Mouse (Mus musculus) limb, embryonic 14.5 days (tissue): ENCODE results near the gene Camta1. TPM values are rescaled to one million over a fixed set of nuclear protein-coding genes. Genes with fewer than 3 reads are reported as not detected.
A peak's percentile ranks its signal among the peaks of the same experiment; 100 is the strongest.

Experiments used
- ATAC-seq: fragments of 200-750 bp; cut with Nextera tagmentation; 2 replicates; pipeline ENCODE4 v1.8.0; 2017; ENCODE audit warnings: low read depth, moderate number of reproducible peaks, moderate TSS enrichment; ENCODE audit not compliant: low FRiP score
- DNase-seq: peaks from one replicate; pipeline ENCODE4 v3.0.0-alpha.2; 2015; ENCODE audit warnings: low spot score
- H3K27ac ChIP-seq: fragments of 300-500 bp; sonication (generic); replicated peaks from 2 replicates; pipeline ENCODE4 v1.5.1; 2014; ENCODE audit warnings: low read depth, mild to moderate bottlenecking, low read length, moderate library complexity, mixed read lengths
- H3K27me3 ChIP-seq: fragments of 300-500 bp; sonication (generic); 2 replicates; pipeline ENCODE4 v1.6.1; 2014; ENCODE audit warnings: low read length, mixed read lengths; ENCODE audit not compliant: control insufficient read depth, insufficient read depth
- H3K36me3 ChIP-seq: fragments of 300-500 bp; sonication (generic); 2 replicates; pipeline ENCODE4 v1.6.1; 2014; ENCODE audit warnings: mild to moderate bottlenecking, low read length, moderate library complexity, mixed read lengths; ENCODE audit not compliant: control insufficient read depth, insufficient read depth
- H3K4me1 ChIP-seq: fragments of 300-500 bp; sonication (generic); 2 replicates; pipeline ENCODE4 v1.6.1; 2014; ENCODE audit warnings: antibody characterized with exemption, low read length, mixed read lengths; ENCODE audit not compliant: control insufficient read depth, insufficient read depth
- H3K4me2 ChIP-seq: fragments of 300-500 bp; sonication (generic); replicated peaks from 2 replicates; pipeline ENCODE4 v1.6.1; 2014; ENCODE audit warnings: low read depth, mild to moderate bottlenecking, low read length, moderate library complexity; ENCODE audit not compliant: severe bottlenecking
- H3K4me3 ChIP-seq: fragments of 300-500 bp; sonication (generic); replicated peaks from 2 replicates; pipeline ENCODE4 v1.5.1; 2014; ENCODE audit warnings: low read length
- H3K9ac ChIP-seq: fragments of 300-500 bp; sonication (generic); 2 replicates; pipeline ENCODE4 v1.6.1; 2014; ENCODE audit warnings: mild to moderate bottlenecking, low read depth, low read length, moderate library complexity; ENCODE audit not compliant: severe bottlenecking
- H3K9me3 ChIP-seq: fragments of 300-500 bp; sonication (generic); 2 replicates; pipeline ENCODE4 v1.6.1; 2016; ENCODE audit warnings: low read length; ENCODE audit not compliant: control insufficient read depth
- POLR2A ChIP-seq: fragments of 200-500 bp; IDR thresholded peaks from 2 replicates; pipeline ENCODE4 v1.8.0; 2012; ENCODE audit warnings: inconsistent platforms, mild to moderate bottlenecking, moderate library complexity, borderline replicate concordance; ENCODE audit not compliant: insufficient read depth, insufficient read length; ENCODE audit errors: extremely low read depth
- WGBS: fragments of 180-500 bp; shearing (Covaris S2); extraction: QIAGEN DNeasy Blood & Tissue Kit; methylation state at CpG from one replicate; pipeline ENCODE4 v1.1.7; 2014; 5-methylcytosine and 5-hydroxymethylcytosine counted together
- polyA plus RNA-seq, 2 experiments: library from polyadenylated mRNA; depleted of rRNA in 1 of 2; stranded (reverse) in 1 of 2; unstranded in 1 of 2; fragments of >200 nt; fragmentation: Nextera tagmentation in 1 of 2; extraction: Ambion mirVana in 1 of 2; gene quantifications; 2 replicates each; pipeline versions ENCODE4 v1.2.1 to v1.2.3; 2012 to 2014

The Camta1 gene
- polyA plus RNA-seq, 2 experiments = 28.6 to 78.8 TPM

DNA sequence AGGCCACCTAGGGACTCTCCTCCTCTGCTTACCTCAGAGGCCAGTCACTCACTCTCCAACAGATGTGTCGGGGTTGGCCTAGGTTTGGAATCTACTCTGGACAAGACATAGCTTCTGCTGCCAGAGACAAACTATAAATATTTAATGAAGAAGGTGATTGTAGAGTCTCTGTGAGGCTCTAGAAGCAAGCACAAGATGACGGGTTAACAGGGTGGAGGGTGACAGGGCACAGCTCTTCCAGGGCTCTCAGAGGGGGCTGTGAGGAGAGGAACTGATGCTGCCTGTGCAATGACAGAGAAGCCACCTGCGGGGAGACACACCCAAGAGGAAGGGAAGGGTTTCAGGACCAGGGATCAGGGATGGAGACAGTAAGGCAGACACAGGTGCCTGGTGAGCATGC lies 682.0 kb downstream of the Camta1 start:
- H3K4me3 ChIP-seq = no peak overlapping the region
- H3K27ac ChIP-seq = no peak overlapping the region
- H3K27me3 ChIP-seq = no peaks in the 10 kb centered on the region
- TF ChIP-seq POLR2A = no peak
- ATAC-seq (no peak), DNase-seq (no peak)
- no peaks in the 10 kb centered on the region for H3K9me3 ChIP-seq
- no peaks in the 10 kb centered on the region for H3K36me3 ChIP-seq
- H3K4me2 ChIP-seq = no peak overlapping the region
- WGBS = 53% methylated on average over 3 of the region's 3 CpGs
- no peak overlapping the region for H3K9ac ChIP-seq
- H3K4me1 ChIP-seq = peaks cover 13% of the 10 kb centered on the region

- H3K9ac ChIP-seq = no peak overlapping the region
Measured at GRCm38 (mm10) chr4:151178970-151179378, 682.7 kb downstream of the Camta1 start.

DNA sequence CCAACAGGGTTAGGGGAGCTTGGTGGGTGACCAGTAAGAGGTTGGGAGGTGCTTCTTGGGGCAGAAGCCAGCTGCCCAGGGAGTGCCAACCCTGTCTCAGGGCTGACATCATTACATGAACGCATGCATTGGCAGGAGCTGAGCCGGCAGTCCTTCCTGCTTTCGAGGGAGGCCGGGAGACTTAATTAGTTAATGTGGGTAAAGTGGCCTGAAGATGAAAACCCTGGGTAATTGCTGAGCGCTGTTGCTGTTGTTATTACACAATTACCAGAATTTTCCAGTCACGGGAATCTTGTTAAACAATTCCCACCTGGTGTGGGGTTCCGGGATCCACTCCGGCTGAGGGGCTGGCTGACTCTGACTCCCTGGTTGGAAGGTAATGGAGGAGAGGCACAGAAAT lies 689.1 kb downstream of the Camta1 start:
- peak; percentile 13 for DNase-seq
- Histone ChIP-seq H3K27me3 (no peaks in the 10 kb centered on the region), H3K4me1 (no peaks in the 10 kb centered on the region), H3K9me3 (no peaks in the 10 kb centered on the region), H3K36me3 (no peaks in the 10 kb centered on the region), H3K27ac (no peak overlapping the region), H3K9ac (no peak overlapping the region), H3K4me2 (no peak overlapping the region), H3K4me3 (no peak overlapping the region)
- no peak for TF ChIP-seq POLR2A
- ATAC-seq = no peak
- 47% methylated on average over 8 of the region's 8 CpGs for WGBS

More at GRCm38 (mm10) chr4:151178970-151179378, 682.7 kb downstream of the Camta1 start:
- ATAC-seq (no peak), DNase-seq (no peak)
- no peak overlapping the region for H3K4me3 ChIP-seq
- H3K27ac ChIP-seq = no peak overlapping the region
- 66% methylated on average over 8 of the region's 8 CpGs for WGBS
- H3K9me3 ChIP-seq = no peaks in the 10 kb centered on the region
- no peaks in the 10 kb centered on the region for H3K36me3 ChIP-seq
- H3K4me2 ChIP-seq = no peak overlapping the region
- H3K27me3 ChIP-seq = no peaks in the 10 kb centered on the region
- H3K4me1 ChIP-seq = peaks cover 13% of the 10 kb centered on the region
- no peak for TF ChIP-seq POLR2A

DNA sequence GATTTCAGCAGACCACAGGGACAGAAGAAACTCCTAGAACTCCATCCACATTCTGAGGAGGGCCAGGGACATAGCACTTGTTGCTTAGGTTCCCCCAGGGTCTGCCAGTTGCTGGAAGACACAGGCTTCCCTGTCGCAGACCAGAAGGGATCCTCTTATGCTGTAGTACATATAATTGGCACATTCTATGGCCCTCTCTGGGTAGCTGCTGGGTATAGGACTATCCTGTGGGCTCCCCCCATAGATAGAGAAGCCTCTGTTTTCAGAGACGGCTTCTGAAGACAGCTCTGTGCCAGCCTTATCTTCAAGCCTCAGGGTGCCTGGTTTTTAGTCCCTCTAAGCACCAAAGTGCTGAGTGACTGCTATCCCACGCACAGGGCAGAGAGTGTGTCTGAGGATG lies 690.6 kb downstream of the Camta1 start:
- no peak overlapping the region for H3K4me2 ChIP-seq
- H3K4me1 ChIP-seq = no peaks in the 10 kb centered on the region
- no peak for TF ChIP-seq POLR2A
- no peaks in the 10 kb centered on the region for H3K27me3 ChIP-seq
- H3K36me3 ChIP-seq = no peaks in the 10 kb centered on the region
- WGBS = 74% methylated on average over 3 of the region's 3 CpGs
- H3K27ac ChIP-seq = no peak overlapping the region
- no peak overlapping the region for H3K4me3 ChIP-seq
- H3K9ac ChIP-seq = no peak overlapping the region
- DNase-seq (no peak), ATAC-seq (no peak)
- H3K9me3 ChIP-seq = no peaks in the 10 kb centered on the region

GRCm38 (mm10) chr4:151170658-151171057 lies 691.0 kb downstream of the Camta1 start:
- H3K4me2 ChIP-seq = 0 out of 2 replicates have a peak overlapping the region, but pooled peaks have one; percentile 3
- no peak for TF ChIP-seq POLR2A
- no peak for DNase-seq

DNA sequence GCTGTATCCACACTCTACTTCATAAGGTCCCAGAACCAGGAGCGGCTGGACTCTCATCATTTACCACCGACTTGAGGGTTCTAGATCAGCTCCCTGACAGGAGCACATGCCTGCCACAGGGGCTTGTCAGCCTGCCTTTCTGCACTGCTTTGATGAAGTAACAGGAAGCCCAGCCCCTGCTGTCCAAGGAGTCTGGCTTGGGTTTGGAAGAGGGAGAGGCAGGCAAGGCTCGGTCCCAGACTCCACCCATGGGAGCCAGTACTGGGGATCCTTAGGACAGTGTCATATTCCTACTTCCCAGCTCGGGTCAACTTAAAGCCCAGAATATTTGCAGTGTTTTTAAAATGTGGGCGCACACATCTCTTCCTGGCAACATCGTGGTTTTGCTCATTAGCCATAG lies 694.7 kb downstream of the Camta1 start:
- H3K27me3 ChIP-seq = no peaks in the 10 kb centered on the region
- TF ChIP-seq POLR2A = no peak

More at GRCm38 (mm10) chr4:151170658-151171057, 691.0 kb downstream of the Camta1 start:
- no peaks in the 10 kb centered on the region for H3K9me3 ChIP-seq
- no peak overlapping the region for H3K27ac ChIP-seq
- H3K9ac ChIP-seq = no peak overlapping the region
- H3K36me3 ChIP-seq = no peaks in the 10 kb centered on the region
- no peak for ATAC-seq
- H3K27me3 ChIP-seq = no peaks in the 10 kb centered on the region
- 19% methylated on average over 18 of the region's 18 CpGs for WGBS
- no peaks in the 10 kb centered on the region for H3K4me1 ChIP-seq
- no peak overlapping the region for H3K4me3 ChIP-seq

More for the DNA sequence above, 694.7 kb downstream of the Camta1 start:
- no peak overlapping the region for H3K9ac ChIP-seq
- ATAC-seq (no peak), DNase-seq (no peak)
- H3K27ac ChIP-seq = no peak overlapping the region
- H3K36me3 ChIP-seq = no peaks in the 10 kb centered on the region
- WGBS = 70% methylated on average over 6 of the region's 6 CpGs
- H3K9me3 ChIP-seq = no peaks in the 10 kb centered on the region
- H3K4me2 ChIP-seq = no peak overlapping the region
- H3K4me1 ChIP-seq = no peaks in the 10 kb centered on the region
- H3K4me3 ChIP-seq = no peak overlapping the region
